ENCODE assay signal across 20 mouse cellular contexts in genomic region chr4:131135841-131136240, GRCm38 (mm10).
DNase-seq lines count a peak whose midpoint lies in the region; ATAC-seq and TF ChIP-seq lines count a peak whose summit lies in the region.
"Had no signal": no experiment of that assay in that cellular context is flagged by ENCODE, and none has a peak within 500 bp of the region (broad histone marks: within the 10 kb centered on the region; RNA-seq: fewer than 3 reads in every experiment).

No protein-coding gene starts in this region.

- no peaks in the 10 kb centered on the region for H3K27me3 ChIP-seq in intestine, postnatal 0 days (replicated peaks; ENCODE audit: control insufficient read depth, insufficient read depth, low read length)
- no peaks in the 10 kb centered on the region for H3K27me3 ChIP-seq in intestine, embryonic 16.5 days (replicated peaks; ENCODE audit: control insufficient read depth, insufficient read depth, low read length)
- H3K27me3 ChIP-seq in liver, adult 2 months (ENCODE audit: control insufficient read depth, insufficient read depth, low read length), result no peaks in the 10 kb centered on the region
- no peaks in the 10 kb centered on the region for H3K27me3 ChIP-seq in liver, postnatal 0 days (ENCODE audit: insufficient read depth, low read length)
- peaks cover 73% of the 10 kb centered on the region for H3K27me3 ChIP-seq in CH12.LX (replicated peaks)
- H3K27me3 ChIP-seq: forebrain, embryonic 13.5 days; heart, embryonic 12.5 days; hindbrain, embryonic 15.5 days had no signal

- H3K9ac ChIP-seq in intestine, postnatal 0 days (ENCODE audit: low read depth, low read length), result no peak overlapping the region
- H3K9ac ChIP-seq in intestine, embryonic 16.5 days (ENCODE audit: low read depth, low read length), result no peak overlapping the region
- no peak overlapping the region for H3K9ac ChIP-seq in liver, adult 2 months (ENCODE audit: low read depth, low read length)
- no peak overlapping the region for H3K9ac ChIP-seq in liver, postnatal 0 days (replicated peaks)
- H3K9ac ChIP-seq in CH12.LX (ENCODE audit: insufficient read depth, low read depth), result no peak overlapping the region
- H3K9ac ChIP-seq: embryonic facial prominence, embryonic 13.5 days; forebrain, embryonic 13.5 days; heart, embryonic 12.5 days; hindbrain, embryonic 15.5 days had no signal

- no peak overlapping the region for H3K4me3 ChIP-seq in intestine, postnatal 0 days (ENCODE audit: low read depth, low read length)
- no peak overlapping the region for H3K4me3 ChIP-seq in intestine, embryonic 16.5 days (ENCODE audit: low read length)
- no peak overlapping the region for H3K4me3 ChIP-seq in liver, adult 2 months (ENCODE audit: insufficient read depth, low read depth, low read length)
- H3K4me3 ChIP-seq in liver, postnatal 0 days (ENCODE audit: low read depth, low read length), result no peak overlapping the region
- no peak overlapping the region for H3K4me3 ChIP-seq in CH12.LX (replicated peaks in 1 of 3; ENCODE audit: low read depth in 2 of 3, low read length in 2 of 3, poor library complexity in 1 of 3)
- H3K4me3 ChIP-seq: embryonic facial prominence, embryonic 13.5 days; forebrain, embryonic 13.5 days; gastrocnemius, adult 2 months; heart, embryonic 12.5 days; hindbrain, embryonic 15.5 days had no signal

- H3K4me1 ChIP-seq in intestine, postnatal 0 days (replicated peaks; ENCODE audit: control insufficient read depth, insufficient read depth, low read length), result no peaks in the 10 kb centered on the region
- no peaks in the 10 kb centered on the region for H3K4me1 ChIP-seq in intestine, embryonic 16.5 days (ENCODE audit: control insufficient read depth, insufficient read depth, low read length)
- H3K4me1 ChIP-seq in liver, adult 2 months (ENCODE audit: control insufficient read depth, insufficient read depth, low read length), result no peaks in the 10 kb centered on the region
- H3K4me1 ChIP-seq in liver, postnatal 0 days (ENCODE audit: insufficient read depth), result no peaks in the 10 kb centered on the region
- H3K4me1 ChIP-seq in CH12.LX (ENCODE audit: control insufficient read depth in 1 of 2, insufficient read depth in 2 of 2), result no peaks in the 10 kb centered on the region
- H3K4me1 ChIP-seq: embryonic facial prominence, embryonic 13.5 days; heart, embryonic 12.5 days; hindbrain, embryonic 15.5 days had no signal

- TF ChIP-seq RAD21 in CH12.LX (IDR thresholded peaks at IDR 0.05; ENCODE audit: low read depth, low read length), result peak; percentile 55

- TF ChIP-seq CTCF in intestine, postnatal 0 days (IDR thresholded peaks at IDR 0.05; ENCODE audit: low read depth), result 0 out of 2 replicates have a peak, but pooled peaks have one; percentile 31
- TF ChIP-seq CTCF in liver, adult 2 months (IDR thresholded peaks at IDR 0.05; ENCODE audit: low read depth, low read length), result no peak
- no peak for TF ChIP-seq CTCF in liver, postnatal 0 days (IDR thresholded peaks at IDR 0.05; ENCODE audit: low read depth)
- peak in 1 of 2 experiments; percentile 56; a peak in 2 of 4 replicates for TF ChIP-seq CTCF in CH12.LX (conservative IDR thresholded peaks at IDR 0.05 in 1 of 2, IDR thresholded peaks at IDR 0.05 in 1 of 2; ENCODE audit: low read depth in 2 of 2, low read length in 2 of 2)

- no peaks in the 10 kb centered on the region for H3K9me3 ChIP-seq in intestine, postnatal 0 days (ENCODE audit: control insufficient read depth)
- H3K9me3 ChIP-seq in intestine, embryonic 16.5 days (ENCODE audit: control insufficient read depth, low read length), result no peaks in the 10 kb centered on the region
- no peaks in the 10 kb centered on the region for H3K9me3 ChIP-seq in liver, postnatal 0 days (ENCODE audit: low read length)
- no peaks in the 10 kb centered on the region for H3K9me3 ChIP-seq in CH12.LX (replicated peaks; ENCODE audit: low read length)
- H3K9me3 ChIP-seq: embryonic facial prominence, embryonic 13.5 days; forebrain, embryonic 13.5 days; heart, embryonic 12.5 days; hindbrain, embryonic 15.5 days had no signal

- peak; percentile 18 for DNase-seq in liver, adult 2 months (ENCODE audit: extremely low read depth, low read depth, low spot score)
- no peak for DNase-seq in liver, postnatal 0 days
- peak; percentile 16 for DNase-seq in CH12.LX (ENCODE audit: extremely low read depth)
- DNase-seq in R1 (ENCODE audit: low read depth, low spot score), result peak; percentile 44
- no peak for DNase-seq in testis, postnatal 14 days (ENCODE audit: low spot score)
- no peak for DNase-seq in left cerebral cortex, postnatal 25 days (ENCODE audit: low spot score in 2 of 2)
- DNase-seq: adrenal gland, postnatal 10 days; cerebellum, adult 11 months; cerebellum, adult 9-10 months; cerebellum, postnatal 36 days; gastrocnemius, adult 2 months; gastrocnemius, postnatal 25 days; heart, postnatal 36 days had no signal

- H3K36me3 ChIP-seq in intestine, postnatal 0 days (ENCODE audit: control insufficient read depth, insufficient read depth), result no peaks in the 10 kb centered on the region
- no peaks in the 10 kb centered on the region for H3K36me3 ChIP-seq in intestine, embryonic 16.5 days (ENCODE audit: control insufficient read depth, insufficient read depth, low read length)
- H3K36me3 ChIP-seq in liver, adult 2 months (ENCODE audit: control insufficient read depth, insufficient read depth, low read length), result no peaks in the 10 kb centered on the region
- no peaks in the 10 kb centered on the region for H3K36me3 ChIP-seq in liver, postnatal 0 days (replicated peaks; ENCODE audit: insufficient read depth, low read length)
- no peaks in the 10 kb centered on the region for H3K36me3 ChIP-seq in CH12.LX (replicated peaks in 1 of 2; ENCODE audit: control insufficient read depth in 1 of 2, insufficient read depth in 1 of 2, low read length in 1 of 2)
- H3K36me3 ChIP-seq: embryonic facial prominence, embryonic 13.5 days; heart, embryonic 12.5 days; hindbrain, embryonic 15.5 days had no signal

- H3K27ac ChIP-seq in intestine, postnatal 0 days (ENCODE audit: low read depth, low read length), result no peak overlapping the region
- H3K27ac ChIP-seq in intestine, embryonic 16.5 days (ENCODE audit: low read length), result no peak overlapping the region
- H3K27ac ChIP-seq in liver, adult 2 months (replicated peaks; ENCODE audit: insufficient read depth, low read depth, low read length), result no peak overlapping the region
- no peak overlapping the region for H3K27ac ChIP-seq in liver, postnatal 0 days (ENCODE audit: low read depth)
- H3K27ac ChIP-seq in CH12.LX (ENCODE audit: insufficient read depth, low read depth), result no peak overlapping the region
- H3K27ac ChIP-seq: embryonic facial prominence, embryonic 13.5 days; forebrain, embryonic 13.5 days; gastrocnemius, adult 2 months; hindbrain, embryonic 15.5 days had no signal

- TF ChIP-seq EP300 in liver, postnatal 0 days (IDR thresholded peaks at IDR 0.05; ENCODE audit: low read depth), result no peak
- no peak for TF ChIP-seq EP300 in CH12.LX (IDR thresholded peaks at IDR 0.05; ENCODE audit: low read length)

- in situ Hi-C loops in CH12.LX (cut with MboI; ENCODE audit: low pct_ligation_motif_present, low pct_unique_long_range_greater_than_20kb, low sequenced_read_pairs), result loop anchor here (25.0 kb wide), 1 partner anchor 174 kb away; no protein-coding TSS in a partner anchor

- 74% methylated on average over 4 of the region's 4 CpGs for WGBS in intestine, postnatal 0 days
- WGBS in intestine, embryonic 16.5 days, result 82% methylated on average over 4 of the region's 4 CpGs
- WGBS in liver, adult 2 months, result 69% methylated on average over 4 of the region's 4 CpGs
- WGBS in liver, postnatal 0 days (ENCODE audit: insufficient replicate concordance), result 71% methylated on average over 4 of the region's 4 CpGs

- TF ChIP-seq POLR2A in liver, adult 2 months (IDR thresholded peaks at IDR 0.05; ENCODE audit: extremely low read depth, insufficient read depth, low read length), result no peak
- no peak for TF ChIP-seq POLR2A in CH12.LX (IDR thresholded peaks at IDR 0.05; ENCODE audit: low read depth, low read length)

- H3K79me2 ChIP-seq in liver, adult 2 months (ENCODE audit: control insufficient read depth, insufficient read depth, low read length), result no peaks in the 10 kb centered on the region
- no peaks in the 10 kb centered on the region for H3K79me2 ChIP-seq in CH12.LX (replicated peaks; ENCODE audit: control insufficient read depth, extremely low read depth, insufficient read depth, poor library complexity, severe bottlenecking)

- dilution Hi-C loops in CH12.LX (cut with MboI; ENCODE audit: extremely low pct_ligation_motif_present, extremely low pct_unique_long_range_greater_than_20kb, low sequenced_read_pairs), result no loop called here

- intact Hi-C loops in left cerebral cortex, postnatal 25 days (cut with DNase I), result no loop called here

- no peak for ATAC-seq in intestine, postnatal 0 days
- no peak for ATAC-seq in intestine, embryonic 16.5 days
- ATAC-seq in liver, postnatal 0 days, result no peak
- ATAC-seq: forebrain, embryonic 13.5 days; Patski had no signal

- no peak overlapping the region for H3K4me2 ChIP-seq in intestine, postnatal 0 days (replicated peaks; ENCODE audit: low read depth)
- H3K4me2 ChIP-seq in intestine, embryonic 16.5 days (ENCODE audit: low read depth, low read length), result no peak overlapping the region
- no peak overlapping the region for H3K4me2 ChIP-seq in liver, postnatal 0 days (ENCODE audit: low read depth, low read length)
- no peak overlapping the region for H3K4me2 ChIP-seq in CH12.LX (ENCODE audit: insufficient read depth, low read depth, poor library complexity, severe bottlenecking)
- H3K4me2 ChIP-seq: embryonic facial prominence, embryonic 13.5 days; forebrain, embryonic 13.5 days; heart, embryonic 12.5 days; hindbrain, embryonic 15.5 days had no signal

TF ChIP-seq in CH12.LX, 34 proteins besides CTCF, POLR2A, EP300 and RAD21:
- peak; percentile 61 for TF ChIP-seq SMC3 (IDR thresholded peaks at IDR 0.05; ENCODE audit: low read depth, low read length)
- no peak for TF ChIP-seq IRF4 (IDR thresholded peaks at IDR 0.05; ENCODE audit: low read depth, low read length)
- TF ChIP-seq BHLHE40 (IDR thresholded peaks at IDR 0.05; ENCODE audit: low read depth, low read length), result no peak
- no peak for TF ChIP-seq ELF1 (IDR thresholded peaks at IDR 0.05; ENCODE audit: low read depth, low read length)
- no peak for TF ChIP-seq RCOR1 (conservative IDR thresholded peaks at IDR 0.05; ENCODE audit: low read depth, low read length)

Comparison
In these comparisons a context has a peak if more than half of its experiments do, and no peak if none do; other contexts are left out.
1. DNase-seq: peak in liver, adult 2 months (single experiment), CH12.LX (single experiment) and R1 (single experiment); none in liver, postnatal 0 days (single experiment), testis, postnatal 14 days (single experiment) and left cerebral cortex, postnatal 25 days (0 of 2).